Mouse (Mus musculus): ENCODE data around the gene Rad50. TPM values are rescaled to one million over a fixed set of nuclear protein-coding genes. Genes with fewer than 3 reads are reported as not detected.

The Rad50 gene
- 27.4 and 27.8 TPM in 2 replicates for polyA plus RNA-seq (2016; fragmentation: Nextera tagmentation; extraction: Ambion mirVana)

DNA sequence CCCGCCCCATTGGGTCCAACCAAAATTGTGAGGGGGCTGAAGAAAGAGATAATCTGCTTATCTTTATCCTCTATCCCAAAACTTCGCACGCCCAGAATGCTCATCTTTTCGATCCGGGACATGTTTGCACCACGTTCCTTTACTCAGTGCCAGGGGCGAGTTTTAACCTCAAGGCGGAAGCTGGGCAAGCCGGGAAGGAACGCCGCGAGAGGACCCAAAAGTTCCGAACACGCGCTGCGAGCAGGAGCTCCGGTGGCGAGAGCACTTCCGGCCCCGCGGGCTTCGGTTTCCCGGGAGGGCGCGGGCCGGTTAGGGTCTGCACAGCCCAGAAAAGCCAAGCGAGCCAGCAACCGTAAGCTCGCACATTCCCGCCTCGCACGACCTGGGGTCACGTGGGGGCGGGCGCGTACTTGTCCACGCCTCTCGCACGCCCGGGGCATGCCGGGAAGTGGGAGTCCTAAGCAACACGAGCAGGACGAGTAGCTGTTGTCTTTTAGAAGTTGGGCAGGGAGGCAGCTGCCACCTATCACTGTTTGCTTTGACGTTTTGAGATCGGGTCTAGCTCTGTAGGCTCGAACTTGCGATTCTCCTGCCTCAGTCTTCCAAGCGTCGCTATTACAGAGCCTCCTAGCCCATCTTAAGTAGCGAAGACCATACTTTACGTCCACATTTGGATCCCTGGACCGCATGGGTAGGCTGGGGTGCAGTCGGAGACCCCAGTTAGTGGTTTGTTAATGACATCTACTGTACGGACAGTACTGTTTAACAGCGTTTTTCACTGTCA is at the start of gene Rad50:
Rad50 (minus strand) TSS at position 386 of the 784 bp plus-strand sequence.
- Histone ChIP-seq H3K36me3 (replicated peaks) (peaks cover 14% of the 10 kb centered on the region), H3K27me3 (ENCODE audit: poor library complexity, severe bottlenecking) (no peaks in the 10 kb centered on the region), H3K4me1 (peaks cover 21% of the 10 kb centered on the region), H3K4me3 (peak within 1 kb of the TSS; percentile 83), H3K27ac (peak within 1 kb of the TSS; percentile 93), H3K9me3 (no peaks in the 10 kb centered on the region)
- 5% methylated on average over 55 of the region's 55 CpGs for WGBS
- DNase-seq (ENCODE audit: extremely low spot score, low spot score), result peak; percentile 88

GRCm38 (mm10) chr11:53755011-53755595 is 48.0 kb upstream of the Rad50 start:
- H3K36me3 ChIP-seq (replicated peaks), result no peaks in the 10 kb centered on the region
- WGBS, result 86% methylated on average over 12 of the region's 12 CpGs
- DNase-seq (ENCODE audit: extremely low spot score, low spot score), result no peak

DNA sequence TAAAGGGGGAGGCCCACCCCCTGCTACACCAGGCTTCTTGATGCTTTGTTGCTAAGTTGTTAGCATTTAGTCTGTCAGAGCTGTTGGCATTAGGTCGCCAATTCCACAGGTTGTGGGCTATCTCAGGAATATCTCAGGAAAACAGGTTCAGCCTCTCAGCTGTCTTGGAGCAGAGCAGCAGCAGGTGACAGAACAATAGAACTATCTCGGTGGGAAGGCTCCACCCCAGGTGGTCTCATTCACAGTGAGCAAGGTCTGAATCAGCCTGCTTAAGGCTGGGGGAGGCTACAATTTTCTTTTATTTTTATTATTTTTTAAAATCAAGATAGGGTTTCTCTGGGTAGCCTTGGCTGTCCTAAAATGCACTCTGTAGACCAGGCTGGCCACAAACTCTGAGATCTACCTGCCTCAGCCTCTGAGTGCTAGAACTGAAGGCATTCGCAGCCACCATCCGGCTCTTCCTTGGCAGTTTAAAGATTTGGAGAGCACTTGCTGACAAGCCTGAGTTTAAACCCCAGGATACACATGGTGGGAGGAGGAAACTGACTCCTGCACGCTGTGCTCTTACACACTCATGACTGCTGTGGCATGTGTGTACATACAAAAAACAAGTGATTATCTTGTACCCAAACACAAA is 42.7 kb upstream of the Rad50 start:
- Histone ChIP-seq H3K4me3 (no peak overlapping the region), H3K36me3 (replicated peaks) (no peaks in the 10 kb centered on the region), H3K9me3 (no peaks in the 10 kb centered on the region), H3K27ac (no peak overlapping the region), H3K4me1 (peaks cover 4% of the 10 kb centered on the region), H3K27me3 (ENCODE audit: poor library complexity, severe bottlenecking) (no peaks in the 10 kb centered on the region)
- no peak for DNase-seq (ENCODE audit: extremely low spot score, low spot score)
- 52% methylated on average over 5 of the region's 5 CpGs for WGBS

More at GRCm38 (mm10) chr11:53755011-53755595, 48.0 kb upstream of the Rad50 start:
- H3K9me3 ChIP-seq, result no peaks in the 10 kb centered on the region
- peaks cover 14% of the 10 kb centered on the region for H3K27me3 ChIP-seq (ENCODE audit: poor library complexity, severe bottlenecking)
- H3K4me1 ChIP-seq, result peaks cover 20% of the 10 kb centered on the region
- no peak overlapping the region for H3K27ac ChIP-seq
- no peak overlapping the region for H3K4me3 ChIP-seq

DNA sequence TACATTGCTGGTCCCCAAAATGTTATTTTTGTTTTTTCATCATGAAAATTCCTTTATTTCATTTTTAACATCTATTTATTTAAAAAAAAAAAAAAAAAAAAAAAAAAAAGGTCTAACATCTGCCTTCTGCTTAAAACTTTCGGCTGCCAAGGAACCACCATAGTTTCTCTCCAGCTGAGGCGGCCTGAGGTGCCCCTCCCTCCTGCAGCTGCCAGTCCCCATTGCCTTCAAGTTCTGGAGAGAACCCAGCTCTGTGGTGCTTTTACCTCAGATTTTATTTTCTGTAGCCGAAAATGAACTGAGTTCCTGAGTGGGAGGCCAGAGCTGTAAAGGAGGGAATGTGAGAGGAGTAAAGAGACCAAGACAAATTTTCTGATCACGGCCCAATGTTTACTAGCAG is 42.2 kb upstream of the Rad50 start:
- Histone ChIP-seq H3K4me1 (peaks cover 10% of the 10 kb centered on the region), H3K27ac (no peak overlapping the region), H3K9me3 (no peaks in the 10 kb centered on the region), H3K27me3 (ENCODE audit: poor library complexity, severe bottlenecking) (no peaks in the 10 kb centered on the region), H3K4me3 (no peak overlapping the region), H3K36me3 (replicated peaks) (no peaks in the 10 kb centered on the region)
- no peak for DNase-seq (ENCODE audit: extremely low spot score, low spot score)
- 75% methylated on average over 4 of the region's 4 CpGs for WGBS

- DNase-seq (ENCODE audit: extremely low spot score, low spot score), result no peak
- H3K27me3 ChIP-seq (ENCODE audit: poor library complexity, severe bottlenecking), result no peaks in the 10 kb centered on the region
- H3K9me3 ChIP-seq, result no peaks in the 10 kb centered on the region
- H3K4me1 ChIP-seq, result peaks cover 12% of the 10 kb centered on the region
- H3K27ac ChIP-seq, result no peak overlapping the region
- WGBS, result 94% methylated on average over 6 of the region's 6 CpGs
- no peak overlapping the region for H3K4me3 ChIP-seq
- H3K36me3 ChIP-seq (replicated peaks), result no peaks in the 10 kb centered on the region
Observed at GRCm38 (mm10) chr11:53748614-53749013, 41.5 kb upstream of the Rad50 start.

DNA sequence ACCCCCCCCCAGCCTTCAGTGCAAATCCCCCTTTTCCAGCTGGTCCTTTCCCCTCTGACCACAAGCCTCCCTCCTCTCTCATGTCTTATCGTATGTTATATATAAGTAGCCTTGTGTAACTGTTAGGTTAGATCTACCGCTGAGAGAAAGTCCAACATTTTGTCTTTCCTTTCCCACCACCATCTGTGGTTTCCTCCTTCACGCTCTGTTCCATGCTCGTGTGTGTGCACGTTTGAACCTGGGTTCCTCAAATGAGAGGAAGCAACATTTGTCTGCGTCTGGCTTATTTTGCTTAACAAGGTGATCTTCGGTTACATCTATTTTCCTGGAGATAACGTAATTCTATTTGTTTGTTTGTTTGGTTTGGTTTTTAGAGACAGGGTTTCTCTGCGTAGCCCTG is 40.9 kb upstream of the Rad50 start:
- peaks cover 15% of the 10 kb centered on the region for H3K4me1 ChIP-seq
- WGBS, result 94% methylated on average over 9 of the region's 9 CpGs
- no peaks in the 10 kb centered on the region for H3K27me3 ChIP-seq (ENCODE audit: poor library complexity, severe bottlenecking)
- H3K27ac ChIP-seq, result no peak overlapping the region
- no peaks in the 10 kb centered on the region for H3K9me3 ChIP-seq
- no peak overlapping the region for H3K4me3 ChIP-seq
- H3K36me3 ChIP-seq (replicated peaks), result no peaks in the 10 kb centered on the region
- DNase-seq (ENCODE audit: extremely low spot score, low spot score), result no peak

GRCm38 (mm10) chr11:53745260-53745659 is 38.1 kb upstream of the Rad50 start:
- 89% methylated on average over 2 of the region's 2 CpGs for WGBS
- H3K4me1 ChIP-seq, result peaks cover 21% of the 10 kb centered on the region
- no peaks in the 10 kb centered on the region for H3K27me3 ChIP-seq (ENCODE audit: poor library complexity, severe bottlenecking)
- no peak for DNase-seq (ENCODE audit: extremely low spot score, low spot score)
- no peaks in the 10 kb centered on the region for H3K9me3 ChIP-seq
- no peaks in the 10 kb centered on the region for H3K36me3 ChIP-seq (replicated peaks)
- no peak overlapping the region for H3K27ac ChIP-seq
- no peak overlapping the region for H3K4me3 ChIP-seq

DNA sequence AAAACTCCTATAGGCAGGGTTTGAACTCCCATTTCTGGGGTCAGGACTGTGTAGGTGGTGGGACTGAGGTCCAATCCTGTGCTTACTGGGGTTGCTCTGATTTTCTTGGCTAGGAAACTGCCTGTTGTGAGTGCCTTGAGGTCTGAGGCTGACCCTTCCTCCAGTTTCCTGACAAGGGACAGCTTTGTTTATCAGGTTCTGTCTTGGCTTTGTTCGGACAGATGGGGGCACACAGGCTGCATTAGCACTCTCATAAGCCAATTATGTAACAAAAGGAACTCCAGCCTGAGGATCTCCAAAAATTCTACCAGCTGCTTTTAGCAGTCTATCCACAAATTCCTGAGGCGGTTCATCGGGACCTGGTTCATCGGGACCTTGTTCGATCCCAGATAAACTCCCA is 35.2 kb upstream of the Rad50 start:
- Histone ChIP-seq H3K4me3 (no peak overlapping the region), H3K27ac (no peak overlapping the region), H3K36me3 (replicated peaks) (no peaks in the 10 kb centered on the region), H3K27me3 (ENCODE audit: poor library complexity, severe bottlenecking) (no peaks in the 10 kb centered on the region), H3K9me3 (no peaks in the 10 kb centered on the region), H3K4me1 (peaks cover 17% of the 10 kb centered on the region)
- no peak for DNase-seq (ENCODE audit: extremely low spot score, low spot score)
- 6% methylated on average over 5 of the region's 5 CpGs for WGBS

GRCm38 (mm10) chr11:53737573-53737946 is 30.4 kb upstream of the Rad50 start:
- Histone ChIP-seq H3K36me3 (replicated peaks) (no peaks in the 10 kb centered on the region), H3K4me3 (no peak overlapping the region), H3K27ac (no peak overlapping the region), H3K27me3 (ENCODE audit: poor library complexity, severe bottlenecking) (no peaks in the 10 kb centered on the region), H3K4me1 (peaks cover 5% of the 10 kb centered on the region), H3K9me3 (no peaks in the 10 kb centered on the region)
- DNase-seq (ENCODE audit: extremely low spot score, low spot score), result no peak
- 43% methylated on average over 6 of the region's 6 CpGs for WGBS

DNA sequence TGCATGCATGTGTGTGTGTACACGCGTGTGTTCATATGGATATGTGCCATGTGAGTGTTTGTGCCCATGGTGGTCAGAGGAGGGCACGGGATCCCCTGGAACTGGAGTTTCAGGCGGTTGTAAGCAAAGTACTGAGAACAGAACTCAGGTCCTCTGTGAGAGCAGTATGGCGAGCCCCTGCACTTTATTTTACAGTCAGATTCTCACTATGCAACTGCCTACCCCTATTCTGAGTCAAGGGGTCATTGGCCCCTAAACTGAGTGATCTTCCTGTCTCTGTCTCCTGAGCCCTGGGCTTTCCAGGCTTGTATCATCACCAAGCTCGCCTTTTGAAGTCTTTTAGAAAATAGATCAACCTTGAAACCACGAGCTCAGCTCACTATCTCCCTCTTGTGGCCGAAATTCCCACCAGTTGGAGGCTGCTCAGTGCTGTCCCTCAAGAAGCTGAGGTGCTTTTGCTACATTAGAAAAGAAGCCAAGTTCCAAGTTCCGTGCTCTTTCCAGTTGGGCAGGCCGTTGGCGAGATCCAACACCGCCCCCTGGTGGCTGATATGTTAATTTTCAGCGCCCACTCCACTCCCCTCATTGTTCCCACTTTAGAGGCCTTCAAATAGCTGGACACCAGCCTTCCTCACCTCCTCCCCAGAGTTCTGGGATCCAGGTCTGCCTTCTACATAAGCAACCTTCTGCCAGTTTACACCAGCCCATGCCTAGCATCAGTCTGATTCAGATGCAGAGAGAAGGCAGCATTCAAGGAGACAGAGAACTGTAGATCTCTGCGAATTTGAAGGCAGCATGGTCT is 29.9 kb upstream of the Rad50 start:
- H3K36me3 ChIP-seq (replicated peaks), result no peaks in the 10 kb centered on the region
- no peak overlapping the region for H3K27ac ChIP-seq
- no peak overlapping the region for H3K4me3 ChIP-seq
- no peaks in the 10 kb centered on the region for H3K27me3 ChIP-seq (ENCODE audit: poor library complexity, severe bottlenecking)
- DNase-seq (ENCODE audit: extremely low spot score, low spot score), result peak; percentile 77
- no peaks in the 10 kb centered on the region for H3K9me3 ChIP-seq
- H3K4me1 ChIP-seq, result no peaks in the 10 kb centered on the region
- WGBS, result 47% methylated on average over 14 of the region's 14 CpGs

DNA sequence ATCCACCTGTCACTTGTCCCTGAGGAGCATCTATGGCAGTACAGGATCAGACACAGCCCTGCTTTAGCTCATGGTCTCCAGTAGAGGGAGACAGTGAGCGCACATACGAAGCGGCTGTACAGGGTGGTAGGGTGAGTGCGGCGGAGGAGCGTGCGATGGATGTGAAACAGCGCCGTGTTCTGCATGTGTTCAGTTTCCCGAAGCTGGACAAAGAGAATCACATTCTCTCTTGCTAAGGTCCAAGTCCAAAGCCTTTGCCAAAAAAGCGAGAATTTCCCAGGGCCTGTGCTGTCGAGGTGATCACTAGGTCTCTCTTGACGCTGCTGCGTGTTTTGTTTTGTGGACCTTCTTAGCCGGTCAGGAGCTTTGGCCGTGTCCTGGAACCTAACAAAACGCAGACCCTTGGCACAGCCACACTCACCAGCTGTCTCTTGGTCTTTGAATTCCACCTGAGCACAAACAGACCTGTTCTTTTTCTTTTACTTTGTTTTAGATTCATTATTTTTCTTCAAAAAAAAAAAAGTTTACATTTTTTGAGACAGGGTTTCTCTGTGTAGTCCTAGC is 28.6 kb upstream of the Rad50 start:
- Histone ChIP-seq H3K4me3 (peak overlapping the region; percentile 30), H3K4me1 (no peaks in the 10 kb centered on the region), H3K36me3 (replicated peaks) (no peaks in the 10 kb centered on the region), H3K9me3 (no peaks in the 10 kb centered on the region), H3K27me3 (ENCODE audit: poor library complexity, severe bottlenecking) (no peaks in the 10 kb centered on the region), H3K27ac (peak overlapping the region; percentile 27; the same call in 1 of the 2 replicates)
- 33% methylated on average over 17 of the region's 17 CpGs for WGBS
- DNase-seq (ENCODE audit: extremely low spot score, low spot score), result peak; percentile 74

GRCm38 (mm10) chr11:53734970-53735681 is 28.0 kb upstream of the Rad50 start:
- Histone ChIP-seq H3K9me3 (no peaks in the 10 kb centered on the region), H3K27me3 (ENCODE audit: poor library complexity, severe bottlenecking) (no peaks in the 10 kb centered on the region), H3K36me3 (replicated peaks) (no peaks in the 10 kb centered on the region), H3K4me1 (no peaks in the 10 kb centered on the region), H3K27ac (no peak overlapping the region), H3K4me3 (no peak overlapping the region)
- WGBS, result 75% methylated on average over 18 of the region's 18 CpGs
- DNase-seq (ENCODE audit: extremely low spot score, low spot score), result no peak
